Mouse (Mus musculus) midbrain, embryonic 11.5 days (tissue): ENCODE results near the gene Boll. TPM values are rescaled to one million over a fixed set of nuclear protein-coding genes. Genes with fewer than 3 reads are reported as not detected.

Experiments
- ATAC-seq: fragments of 200-750 bp; cut with Nextera tagmentation; 2 replicates; pipeline ENCODE4 v1.8.0; 2017; ENCODE audit warnings: moderate TSS enrichment, moderate library complexity; ENCODE audit not compliant: low FRiP score
- DNase-seq: peaks from one replicate; pipeline ENCODE4 v3.0.0; 2015; ENCODE audit warnings: low spot score; ENCODE audit errors: missing footprints
- H3K27ac ChIP-seq: fragments of 300-500 bp; sonication (generic); 2 replicates; pipeline ENCODE4 v1.5.1; 2014; ENCODE audit warnings: low read depth, low read length
- H3K27me3 ChIP-seq: fragments of 300-500 bp; sonication (generic); 2 replicates; pipeline ENCODE4 v1.6.1; 2014; ENCODE audit warnings: mild to moderate bottlenecking, low read length, moderate library complexity, mixed read lengths; ENCODE audit not compliant: control insufficient read depth, insufficient read depth
- H3K36me3 ChIP-seq: fragments of 300-500 bp; sonication (generic); 2 replicates; pipeline ENCODE4 v1.6.1; 2014; ENCODE audit warnings: mild to moderate bottlenecking, low read length, moderate library complexity, mixed read lengths; ENCODE audit not compliant: control insufficient read depth, insufficient read depth
- H3K4me1 ChIP-seq: fragments of 300-500 bp; sonication (generic); 2 replicates; pipeline ENCODE4 v1.6.1; 2014; ENCODE audit warnings: low read length; ENCODE audit not compliant: control insufficient read depth, insufficient read depth
- H3K4me2 ChIP-seq: fragments of 300-500 bp; sonication (generic); 2 replicates; pipeline ENCODE4 v1.6.1; 2014; ENCODE audit warnings: mild to moderate bottlenecking, moderate library complexity
- H3K4me3 ChIP-seq: fragments of 300-500 bp; sonication (generic); 2 replicates; pipeline ENCODE4 v1.5.1; 2014; ENCODE audit warnings: low read depth, low read length
- H3K9ac ChIP-seq: fragments of 300-500 bp; sonication (generic); 2 replicates; pipeline ENCODE4 v1.6.1; 2014; ENCODE audit warnings: low read length
- H3K9me3 ChIP-seq: fragments of 300-500 bp; sonication (generic); 2 replicates; pipeline ENCODE4 v1.6.1; 2016; ENCODE audit warnings: low read length; ENCODE audit not compliant: control insufficient read depth
- whole genome bisulfite sequencing: fragments of 180-500 bp; shearing (Covaris S2); extraction: QIAGEN DNeasy Blood & Tissue Kit; methylation state at CpG from one replicate; pipeline ENCODE4 v1.1.7; 2014; 5-methylcytosine and 5-hydroxymethylcytosine counted together
- polyA plus RNA-seq: library from polyadenylated mRNA; unstranded; fragments of >200 nt; fragmentation: Nextera tagmentation; extraction: Ambion mirVana; gene quantifications from 2 replicates; pipeline ENCODE4 v1.2.1, GENCODE M21; 2014

Boll gene
- polyA plus RNA-seq, 1 experiment from 2014 or later, result 0.33 TPM

- H3K4me2 ChIP-seq, result no peak overlapping the region
- DNase-seq (no peak), ATAC-seq (no peak)
- peaks cover 13% of the 10 kb centered on the region for H3K4me1 ChIP-seq
- no peak overlapping the region for H3K27ac ChIP-seq
- WGBS, result 50% methylated on average over 16 of the region's 16 CpGs
- no peaks in the 10 kb centered on the region for H3K27me3 ChIP-seq
- H3K9ac ChIP-seq, result no peak overlapping the region
- H3K36me3 ChIP-seq, result no peaks in the 10 kb centered on the region
- H3K9me3 ChIP-seq, result no peaks in the 10 kb centered on the region
- H3K4me3 ChIP-seq, result no peak overlapping the region
Measured at GRCm38 (mm10) chr1:55234910-55235520, 128.3 kb downstream of the Boll start.

GRCm38 (mm10) chr1:55228256-55228884 lies 134.9 kb downstream of the Boll start:
- Histone ChIP-seq H3K4me3 (no peak overlapping the region), H3K9me3 (no peaks in the 10 kb centered on the region), H3K9ac (no peak overlapping the region), H3K27me3 (no peaks in the 10 kb centered on the region), H3K4me2 (no peak overlapping the region), H3K27ac (no peak overlapping the region), H3K4me1 (peaks cover 2% of the 10 kb centered on the region; the same call in 1 of the 2 replicates), H3K36me3 (no peaks in the 10 kb centered on the region)
- ATAC-seq (no peak), DNase-seq (peak; percentile 64)
- WGBS, result 87% methylated on average over 8 of the region's 8 CpGs

- no peak overlapping the region for H3K9ac ChIP-seq
- H3K36me3 ChIP-seq, result no peaks in the 10 kb centered on the region
- WGBS, result 45% methylated on average over 1 of the region's 1 CpGs
- H3K4me2 ChIP-seq, result no peak overlapping the region
- ATAC-seq (no peak), DNase-seq (no peak)
- no peak overlapping the region for H3K27ac ChIP-seq
- no peaks in the 10 kb centered on the region for H3K27me3 ChIP-seq
- no peak overlapping the region for H3K4me3 ChIP-seq
- no peaks in the 10 kb centered on the region for H3K9me3 ChIP-seq
- peaks cover 2% of the 10 kb centered on the region; the same call in 1 of the 2 replicates for H3K4me1 ChIP-seq
Measured at GRCm38 (mm10) chr1:55227376-55227775, 135.9 kb downstream of the Boll start.

GRCm38 (mm10) chr1:55226011-55226857 lies 137.0 kb downstream of the Boll start, which contains the start of gene Rftn2:
Gene Rftn2 (minus strand): TSS chr1:55226782.
- Histone ChIP-seq H3K4me1 (peaks cover 2% of the 10 kb centered on the region; the same call in 1 of the 2 replicates), H3K4me3 (peak within 1 kb of the TSS; percentile 34)

GRCm38 (mm10) chr1:55225398-55225797 lies 137.9 kb downstream of the Boll start:
- Histone ChIP-seq H3K4me2 (peak overlapping the region; percentile 64; the same call in 1 of the 2 replicates), H3K9me3 (no peaks in the 10 kb centered on the region), H3K4me1 (peaks cover 2% of the 10 kb centered on the region; the same call in 1 of the 2 replicates), H3K4me3 (0 out of 2 replicates have a peak overlapping the region, but pooled peaks have one; percentile 1), H3K27me3 (no peaks in the 10 kb centered on the region), H3K27ac (no peak overlapping the region), H3K9ac (no peak overlapping the region), H3K36me3 (no peaks in the 10 kb centered on the region)
- DNase-seq (peak; percentile 84), ATAC-seq (no peak)
- 46% methylated on average over 3 of the region's 3 CpGs for WGBS

More at GRCm38 (mm10) chr1:55226011-55226857, 137.0 kb downstream of the Boll start, which contains the start of gene Rftn2:
- ATAC-seq (peak; percentile 73; the same call in 1 of the 2 replicates), DNase-seq (peak; percentile 94)
- H3K9ac ChIP-seq, result peak within 1 kb of the TSS; percentile 56
- no peak within 1 kb of the TSS; the same call in 1 of the 2 replicates for H3K27ac ChIP-seq
- H3K4me2 ChIP-seq, result peak within 1 kb of the TSS; percentile 64
- no peaks in the 10 kb centered on the region for H3K36me3 ChIP-seq
- no peaks in the 10 kb centered on the region for H3K9me3 ChIP-seq
- no peaks in the 10 kb centered on the region for H3K27me3 ChIP-seq
- WGBS, result 1% methylated on average over 26 of the region's 26 CpGs

GRCm38 (mm10) chr1:55224111-55224510 lies 139.2 kb downstream of the Boll start:
- Histone ChIP-seq H3K4me2 (no peak overlapping the region), H3K9ac (no peak overlapping the region), H3K27me3 (no peaks in the 10 kb centered on the region), H3K4me3 (no peak overlapping the region), H3K9me3 (no peaks in the 10 kb centered on the region), H3K4me1 (peaks cover 2% of the 10 kb centered on the region; the same call in 1 of the 2 replicates), H3K27ac (no peak overlapping the region), H3K36me3 (no peaks in the 10 kb centered on the region)
- ATAC-seq, result no peak
- 74% methylated on average over 11 of the region's 11 CpGs for WGBS
- DNase-seq, result no peak

- Histone ChIP-seq H3K27me3 (no peaks in the 10 kb centered on the region), H3K4me2 (no peak overlapping the region), H3K4me1 (peaks cover 2% of the 10 kb centered on the region; the same call in 1 of the 2 replicates), H3K36me3 (no peaks in the 10 kb centered on the region), H3K27ac (no peak overlapping the region), H3K4me3 (no peak overlapping the region), H3K9ac (no peak overlapping the region), H3K9me3 (no peaks in the 10 kb centered on the region)
- DNase-seq (no peak), ATAC-seq (no peak)
- 88% methylated on average over 7 of the region's 7 CpGs for WGBS
Measured at GRCm38 (mm10) chr1:55223026-55223425, 140.2 kb downstream of the Boll start.

GRCm38 (mm10) chr1:55221352-55221751 lies 141.9 kb downstream of the Boll start:
- 78% methylated on average over 4 of the region's 4 CpGs for WGBS
- Histone ChIP-seq H3K4me3 (no peak overlapping the region), H3K36me3 (no peaks in the 10 kb centered on the region), H3K27ac (no peak overlapping the region), H3K9ac (no peak overlapping the region), H3K4me1 (peaks cover 2% of the 10 kb centered on the region; the same call in 1 of the 2 replicates), H3K9me3 (no peaks in the 10 kb centered on the region), H3K27me3 (no peaks in the 10 kb centered on the region), H3K4me2 (no peak overlapping the region)
- DNase-seq (no peak), ATAC-seq (no peak)
